Mouse (Mus musculus) G1E (cell line): Measurements from ENCODE around the gene Ndufb8.

Experiments used
- CTCF ChIP-seq: IDR thresholded peaks from 2 replicates; pipeline ENCODE4 v1.5.1; 2012; ENCODE audit warnings: low read depth, low read length, inconsistent platforms, mixed read lengths
- GATA1 ChIP-seq: IDR thresholded peaks from 2 replicates; pipeline ENCODE4 v1.6.1; 2012; ENCODE audit warnings: borderline replicate concordance, low read length, inconsistent platforms, mixed read lengths

GRCm38 (mm10) chr19:44554861-44555590 is at the start of gene Ndufb8:
- TF ChIP-seq CTCF (no peak), GATA1 (no peak)
